Mouse (Mus musculus) spleen, adult 2 months (tissue): ENCODE results near the gene Lrrc8c. TPM values are rescaled to one million over a fixed set of nuclear protein-coding genes. Genes with fewer than 3 reads are reported as not detected.

ENCODE experiments used
- DNase-seq, 2 experiments: peaks; one replicate each; pipeline versions ENCODE4 v3.0.0 to v3.0.0-alpha.2; 2012 to 2021; ENCODE audit warnings: low spot score in 2 of 2, low read depth in 1 of 2
- H3K27ac ChIP-seq: fragments of 200-500 bp; 2 replicates; pipeline ENCODE4 v1.5.1; 2012; ENCODE audit warnings: low read length, inconsistent platforms; ENCODE audit not compliant: insufficient read depth
- H3K27me3 ChIP-seq: fragments of 200-500 bp; 2 replicates; pipeline ENCODE4 v1.6.1; 2012; ENCODE audit warnings: mild to moderate bottlenecking, moderate library complexity, low read length, inconsistent platforms; ENCODE audit not compliant: control insufficient read depth, insufficient read depth
- H3K36me3 ChIP-seq: fragments of 200-500 bp; 2 replicates; pipeline ENCODE4 v1.6.1; 2012; ENCODE audit warnings: mild to moderate bottlenecking, low read length, inconsistent platforms; ENCODE audit not compliant: control insufficient read depth, insufficient read depth
- H3K4me1 ChIP-seq: fragments of 200-500 bp; 2 replicates; pipeline ENCODE4 v1.6.1; 2011; ENCODE audit warnings: inconsistent platforms; ENCODE audit not compliant: control insufficient read depth, insufficient read depth, insufficient read length
- H3K4me3 ChIP-seq: fragments of 200-500 bp; 2 replicates; pipeline ENCODE4 v1.5.1; 2011; ENCODE audit warnings: mild to moderate bottlenecking, inconsistent platforms; ENCODE audit not compliant: insufficient read depth, insufficient read length; ENCODE audit errors: extremely low read depth
- CTCF ChIP-seq: fragments of 200-500 bp; IDR thresholded peaks from 2 replicates; pipeline ENCODE4 v1.5.1; 2011; ENCODE audit warnings: mild to moderate bottlenecking, inconsistent platforms; ENCODE audit not compliant: insufficient read depth, insufficient read length, insufficient replicate concordance; ENCODE audit errors: extremely low read depth
- POLR2A ChIP-seq: fragments of 200-500 bp; IDR thresholded peaks from 2 replicates; pipeline ENCODE4 v1.6.1; 2011; ENCODE audit warnings: low read depth, low read length, inconsistent platforms
- WGBS: fragments of 180-500 bp; shearing (Covaris S2); methylation state at CpG from one replicate; pipeline ENCODE4 v1.1.7; 2018; 5-methylcytosine and 5-hydroxymethylcytosine counted together
- polyA plus RNA-seq: library from polyadenylated mRNA; depleted of rRNA; stranded (reverse); fragments of >200 nt; gene quantifications from 2 replicates; pipeline ENCODE4 v1.2.3, GENCODE M21; 2012

The Lrrc8c gene
- polyA plus RNA-seq, 1 experiment: 33.9 TPM

- Histone ChIP-seq H3K27me3 (no peaks in the 10 kb centered on the region), H3K36me3 (no peaks in the 10 kb centered on the region), H3K4me1 (peaks cover 9% of the 10 kb centered on the region; the same call in 1 of the 2 replicates), H3K4me3 (peak overlapping the region; percentile 60), H3K27ac (peak overlapping the region; percentile 84)
- DNase-seq: peak; percentile 87 to 88
- TF ChIP-seq POLR2A (no peak), CTCF (peak; percentile 52; the same call in 1 of the 2 replicates)
- WGBS: 7% methylated on average over 24 of the region's 24 CpGs
Observed at GRCm38 (mm10) chr5:105494918-105495901, 24.0 kb upstream of the Lrrc8c start.

DNA sequence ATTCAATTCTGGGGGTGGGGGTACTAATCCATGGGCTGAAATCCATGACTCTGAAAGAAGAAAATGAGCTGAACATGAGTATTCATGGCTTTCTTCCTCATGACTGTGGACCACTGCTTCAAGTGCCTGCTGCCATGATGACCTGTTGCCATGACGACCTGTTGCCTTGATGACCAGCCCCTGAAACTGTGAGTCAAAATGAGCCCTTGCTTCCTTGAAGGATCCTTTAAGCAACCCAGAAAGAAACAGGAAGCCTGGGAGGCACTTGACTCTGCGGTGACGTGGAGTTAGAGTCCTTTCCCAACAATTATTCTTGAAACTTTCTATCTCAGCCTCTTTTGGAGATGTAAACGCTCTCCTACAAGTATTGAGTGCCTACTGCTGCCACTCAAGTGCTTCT lies 23.1 kb upstream of the Lrrc8c start:
- peak overlapping the region; percentile 84; the same call in 1 of the 2 replicates for H3K27ac ChIP-seq
- TF ChIP-seq CTCF: no peak
- no peak for TF ChIP-seq POLR2A
- 86% methylated on average over 4 of the region's 4 CpGs for WGBS
- no peak for DNase-seq
- H3K4me3 ChIP-seq: no peak overlapping the region
- H3K36me3 ChIP-seq: no peaks in the 10 kb centered on the region
- H3K27me3 ChIP-seq: no peaks in the 10 kb centered on the region
- peaks cover 12% of the 10 kb centered on the region; the same call in 1 of the 2 replicates for H3K4me1 ChIP-seq

- H3K27ac ChIP-seq: no peak overlapping the region
- TF ChIP-seq POLR2A: no peak
- TF ChIP-seq CTCF: no peak
- no peaks in the 10 kb centered on the region for H3K36me3 ChIP-seq
- WGBS: 89% methylated on average over 7 of the region's 7 CpGs
- H3K4me1 ChIP-seq: peaks cover 12% of the 10 kb centered on the region; the same call in 1 of the 2 replicates
- no peak for DNase-seq
- no peaks in the 10 kb centered on the region for H3K27me3 ChIP-seq
- H3K4me3 ChIP-seq: no peak overlapping the region
Observed at GRCm38 (mm10) chr5:105496586-105496985, 22.6 kb upstream of the Lrrc8c start.

DNA sequence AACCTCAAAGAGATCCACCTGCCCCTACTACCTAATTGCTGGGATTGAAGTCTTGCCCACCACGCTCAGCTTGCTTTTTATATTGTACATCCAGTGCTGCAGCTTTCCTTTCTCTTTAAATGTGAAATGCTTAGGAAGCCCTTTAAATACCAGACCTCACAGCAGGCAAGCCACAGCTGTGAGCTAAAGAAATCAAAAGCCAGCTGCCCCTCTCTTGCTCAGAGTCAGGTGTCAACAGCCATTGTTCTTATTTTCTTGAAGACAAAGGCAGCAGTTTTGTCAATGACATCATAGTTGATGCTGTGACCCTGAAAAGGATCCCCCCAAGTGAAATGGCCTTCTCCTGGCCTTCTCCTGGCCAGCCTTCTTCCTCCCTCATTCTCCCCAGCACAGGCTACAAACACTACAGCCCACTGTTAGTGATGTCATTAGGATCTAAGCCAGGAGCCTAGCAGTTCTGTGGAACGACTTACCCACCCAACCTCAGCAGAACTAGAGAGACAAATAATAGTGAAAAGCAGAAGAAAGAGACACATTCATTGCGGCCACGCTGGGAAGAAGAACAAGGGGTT lies 20.7 kb upstream of the Lrrc8c start:
- peaks cover 12% of the 10 kb centered on the region; the same call in 1 of the 2 replicates for H3K4me1 ChIP-seq
- 68% methylated on average over 4 of the region's 4 CpGs for WGBS
- H3K4me3 ChIP-seq: no peak overlapping the region
- H3K27ac ChIP-seq: no peak overlapping the region
- no peak for TF ChIP-seq POLR2A
- TF ChIP-seq CTCF: no peak
- 0 out of 2 replicates have a peak, but pooled peaks cover 2% of the 10 kb centered on the region for H3K36me3 ChIP-seq
- DNase-seq: no peak
- H3K27me3 ChIP-seq: no peaks in the 10 kb centered on the region

- Histone ChIP-seq H3K27me3 (no peaks in the 10 kb centered on the region), H3K36me3 (0 out of 2 replicates have a peak, but pooled peaks cover 2% of the 10 kb centered on the region), H3K4me1 (peaks cover 12% of the 10 kb centered on the region; the same call in 1 of the 2 replicates), H3K4me3 (no peak overlapping the region), H3K27ac (no peak overlapping the region)
- WGBS: 23% methylated on average over 1 of the region's 1 CpGs
- TF ChIP-seq POLR2A (no peak), CTCF (no peak)
- no peak for DNase-seq
Observed at GRCm38 (mm10) chr5:105499396-105499795, 19.8 kb upstream of the Lrrc8c start.

DNA sequence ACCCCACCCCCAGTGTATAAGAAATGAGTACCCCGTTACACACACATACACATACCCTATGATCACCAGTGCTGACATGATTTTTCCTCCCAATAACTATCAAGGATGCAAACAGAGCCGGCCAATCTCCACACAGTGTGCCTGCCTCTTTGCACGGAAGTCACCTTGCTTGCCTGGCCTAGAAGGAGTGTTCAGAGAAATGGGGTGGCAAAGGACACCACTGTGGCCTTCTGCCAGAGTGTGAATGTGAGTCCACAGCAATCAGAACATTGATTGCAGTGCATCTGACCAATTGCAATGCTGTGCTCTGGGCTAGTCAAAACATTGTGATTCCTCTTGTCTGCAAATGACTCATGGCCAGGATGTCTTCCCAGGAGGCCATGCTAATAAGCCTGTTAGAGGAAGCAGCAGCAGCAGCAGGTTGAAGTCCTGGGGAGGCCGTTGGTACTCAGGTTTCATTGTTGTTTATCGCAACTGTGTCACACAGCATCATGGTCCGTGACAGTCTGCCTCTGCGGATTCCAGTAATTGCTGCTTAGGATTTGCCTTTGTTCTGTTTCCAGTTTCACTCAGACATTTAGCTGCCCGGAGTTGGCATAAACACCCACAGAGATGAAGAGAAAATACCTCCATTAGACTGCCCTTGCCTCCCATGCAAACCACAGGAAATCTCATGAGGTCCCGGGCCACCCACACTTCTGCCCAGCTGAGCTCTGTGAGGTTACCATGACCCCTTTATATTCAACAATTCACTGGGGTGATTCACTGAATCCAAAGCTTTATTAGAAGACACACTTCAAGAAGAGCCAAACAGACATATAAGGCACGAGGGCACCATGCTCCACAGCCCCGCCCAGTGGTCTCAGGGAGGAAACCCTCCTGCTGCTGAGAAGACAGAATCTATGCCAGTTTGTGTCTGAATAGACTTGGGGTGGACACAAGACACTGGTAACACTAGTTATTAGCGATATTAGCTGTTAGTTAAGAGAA lies 18.8 kb upstream of the Lrrc8c start:
- 51% methylated on average over 12 of the region's 12 CpGs for WGBS
- no peak overlapping the region for H3K4me3 ChIP-seq
- no peak overlapping the region for H3K27ac ChIP-seq

More for the DNA sequence above, 18.8 kb upstream of the Lrrc8c start:
- peak in 1 of 2 experiments; percentile 50 for DNase-seq
- peaks cover 11% of the 10 kb centered on the region; the same call in 1 of the 2 replicates for H3K4me1 ChIP-seq
- no peaks in the 10 kb centered on the region for H3K27me3 ChIP-seq
- TF ChIP-seq CTCF: peak; percentile 30; the same call in 1 of the 2 replicates
- TF ChIP-seq POLR2A: no peak
- H3K36me3 ChIP-seq: 0 out of 2 replicates have a peak, but pooled peaks cover 2% of the 10 kb centered on the region
